Mouse (Mus musculus) cerebellum, adult 2 months (tissue): Measurements from ENCODE around the gene Apoc4.

ENCODE experiments used
- CTCF ChIP-seq: fragments of 200-500 bp; IDR thresholded peaks from 2 replicates; pipeline ENCODE4 v1.5.1; 2011; ENCODE audit warnings: low read depth, mild to moderate bottlenecking, control low read depth, low read length, moderate library complexity, borderline replicate concordance; ENCODE audit not compliant: insufficient read depth
- POLR2A ChIP-seq: fragments of 200-500 bp; IDR thresholded peaks from 2 replicates; pipeline ENCODE4 v1.6.1; 2011; ENCODE audit warnings: low read length, control low read depth, borderline replicate concordance; ENCODE audit not compliant: insufficient read depth

DNA sequence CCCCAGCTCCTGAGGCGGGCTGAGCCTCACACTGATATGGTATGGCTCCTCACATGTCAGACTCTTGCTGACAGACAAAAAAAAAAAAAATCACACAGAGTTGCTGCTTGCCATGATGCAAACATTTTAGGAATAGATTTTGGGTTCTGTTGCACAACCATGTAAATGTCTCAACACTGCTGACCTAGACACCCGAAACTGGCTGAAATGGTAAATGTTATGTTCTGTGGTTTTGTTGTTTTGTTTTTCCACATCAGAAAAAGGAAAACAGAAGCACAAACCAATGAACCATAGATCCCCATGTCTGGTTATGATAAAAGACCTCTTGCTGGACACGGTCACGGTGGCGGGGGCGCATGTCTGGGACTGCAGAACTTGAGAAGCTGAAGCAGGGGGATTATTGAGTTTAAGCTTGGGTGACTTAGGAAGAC lies 2.5 kb upstream of the Apoc4 start:
- TF ChIP-seq POLR2A = no peak
- no peak for TF ChIP-seq CTCF
